Mouse (Mus musculus) thymus, adult 2 months (tissue): Measurements from ENCODE around the gene Top3b. TPM values are rescaled to one million over a fixed set of nuclear protein-coding genes. Genes with fewer than 3 reads are reported as not detected.

ENCODE experiments used
- DNase-seq: peaks from one replicate; pipeline ENCODE4 v3.0.0; 2021
- H3K27ac ChIP-seq: fragments of 200-500 bp; 2 replicates; pipeline ENCODE4 v1.5.1; 2012; ENCODE audit warnings: low read length, control low read depth; ENCODE audit not compliant: control insufficient read depth, insufficient read depth
- H3K27me3 ChIP-seq: fragments of 200-500 bp; 2 replicates; pipeline ENCODE4 v1.6.1; 2012; ENCODE audit warnings: mild to moderate bottlenecking, low read length, moderate library complexity, mixed read lengths; ENCODE audit not compliant: control insufficient read depth, insufficient read depth
- H3K36me3 ChIP-seq: fragments of 200-500 bp; 2 replicates; pipeline ENCODE4 v1.6.1; 2012; ENCODE audit warnings: mild to moderate bottlenecking, low read length, moderate library complexity; ENCODE audit not compliant: control insufficient read depth, insufficient read depth
- H3K4me1 ChIP-seq: fragments of 200-500 bp; replicated peaks from 2 replicates; pipeline ENCODE4 v1.6.1; 2012; ENCODE audit warnings: low read length; ENCODE audit not compliant: control insufficient read depth, insufficient read depth
- H3K4me3 ChIP-seq: fragments of 200-500 bp; 2 replicates; pipeline ENCODE4 v1.5.1; 2012; ENCODE audit warnings: mild to moderate bottlenecking, low read length, control low read depth, moderate library complexity; ENCODE audit not compliant: control insufficient read depth, insufficient read depth
- CTCF ChIP-seq: fragments of 200-500 bp; IDR thresholded peaks from 2 replicates; pipeline ENCODE4 v1.5.1; 2012; ENCODE audit warnings: mild to moderate bottlenecking, control low read depth, low read length, moderate library complexity, borderline replicate concordance; ENCODE audit not compliant: control insufficient read depth, poor library complexity, insufficient read depth; ENCODE audit errors: extremely low read depth
- POLR2A ChIP-seq: fragments of 200-500 bp; IDR thresholded peaks from 2 replicates; pipeline ENCODE4 v1.6.1; 2012; ENCODE audit warnings: mild to moderate bottlenecking, low read length, control low read depth, moderate library complexity; ENCODE audit not compliant: control insufficient read depth, poor library complexity, insufficient read depth; ENCODE audit errors: extremely low read depth
- WGBS: fragments of 180-500 bp; shearing (Covaris S2); methylation state at CpG from one replicate; pipeline ENCODE4 v1.1.7; 2018; 5-methylcytosine and 5-hydroxymethylcytosine counted together
- polyA plus RNA-seq: library from polyadenylated mRNA; depleted of rRNA; stranded (reverse); fragments of >200 nt; gene quantifications from 2 replicates; pipeline ENCODE4 v1.2.3, GENCODE M21; 2012

The Top3b gene
- polyA plus RNA-seq, 1 experiment, result 101 TPM

GRCm38 (mm10) chr16:16896015-16896381 lies 25.5 kb downstream of the Top3b start:
- Histone ChIP-seq H3K36me3 (peaks cover 11% of the 10 kb centered on the region; the same call in 1 of the 2 replicates), H3K27ac (peak overlapping the region; percentile 7; the same call in 1 of the 2 replicates)
- 7% methylated on average over 4 of the region's 4 CpGs for WGBS

GRCm38 (mm10) chr16:16896382-16897055 lies 26.0 kb downstream of the Top3b start, which contains the start of gene Ppm1f:
Ppm1f (plus strand) TSS chr16:16896469.
- no peaks in the 10 kb centered on the region for H3K27me3 ChIP-seq
- DNase-seq, result peak; percentile 96
- WGBS, result under 1% methylated on average over 29 of the region's 29 CpGs
- peaks cover 11% of the 10 kb centered on the region for H3K4me1 ChIP-seq
- TF ChIP-seq CTCF (peak; percentile 98), POLR2A (peak; percentile 85)
- H3K4me3 ChIP-seq, result peak within 1 kb of the TSS; percentile 64
- peak within 1 kb of the TSS; percentile 30; the same call in 1 of the 2 replicates for H3K27ac ChIP-seq
- 0 out of 2 replicates have a peak, but pooled peaks cover 6% of the 10 kb centered on the region for H3K36me3 ChIP-seq

More at GRCm38 (mm10) chr16:16896015-16896381, 25.5 kb downstream of the Top3b start:
- no peak for TF ChIP-seq CTCF
- no peak for TF ChIP-seq POLR2A
- no peak overlapping the region for H3K4me3 ChIP-seq
- DNase-seq, result no peak
- peaks cover 11% of the 10 kb centered on the region for H3K4me1 ChIP-seq
- no peaks in the 10 kb centered on the region for H3K27me3 ChIP-seq

GRCm38 (mm10) chr16:16897056-16897584 lies 26.6 kb downstream of the Top3b start:
- Histone ChIP-seq H3K27ac (peak overlapping the region; percentile 30; the same call in 1 of the 2 replicates), H3K27me3 (no peaks in the 10 kb centered on the region), H3K4me3 (peak overlapping the region; percentile 64), H3K36me3 (0 out of 2 replicates have a peak, but pooled peaks cover 3% of the 10 kb centered on the region), H3K4me1 (peaks cover 11% of the 10 kb centered on the region)
- no peak for DNase-seq
- 29% methylated on average over 10 of the region's 10 CpGs for WGBS
- no peak for TF ChIP-seq CTCF
- no peak for TF ChIP-seq POLR2A

GRCm38 (mm10) chr16:16902329-16902728 lies 31.8 kb downstream of the Top3b start:
- Histone ChIP-seq H3K27ac (no peak overlapping the region), H3K4me1 (peaks cover under 1% of the 10 kb centered on the region), H3K4me3 (no peak overlapping the region), H3K36me3 (peaks cover 8% of the 10 kb centered on the region; the same call in 1 of the 2 replicates), H3K27me3 (no peaks in the 10 kb centered on the region)
- TF ChIP-seq POLR2A (no peak), CTCF (no peak)
- no peak for DNase-seq
- WGBS, result 48% methylated on average over 4 of the region's 4 CpGs

- Histone ChIP-seq H3K4me3 (no peak overlapping the region), H3K36me3 (peaks cover 8% of the 10 kb centered on the region; the same call in 1 of the 2 replicates), H3K27ac (no peak overlapping the region), H3K4me1 (no peaks in the 10 kb centered on the region; the same call in 1 of the 2 replicates), H3K27me3 (no peaks in the 10 kb centered on the region)
- TF ChIP-seq CTCF, result no peak
- no peak for TF ChIP-seq POLR2A
- 96% methylated on average over 5 of the region's 5 CpGs for WGBS
- DNase-seq, result no peak
Observed at GRCm38 (mm10) chr16:16903188-16903587, 32.7 kb downstream of the Top3b start.

GRCm38 (mm10) chr16:16907799-16908198 lies 37.3 kb downstream of the Top3b start:
- DNase-seq, result no peak
- Histone ChIP-seq H3K27me3 (no peaks in the 10 kb centered on the region), H3K27ac (no peak overlapping the region), H3K4me1 (no peaks in the 10 kb centered on the region; the same call in 1 of the 2 replicates), H3K36me3 (peaks cover 8% of the 10 kb centered on the region), H3K4me3 (no peak overlapping the region)
- 70% methylated on average over 6 of the region's 6 CpGs for WGBS
- TF ChIP-seq CTCF (no peak), POLR2A (no peak)
